Mouse (Mus musculus) splenic B cell, adult 2 months (primary cell): ENCODE data around the gene Eepd1.

Experiments used
- DNase-seq: peaks from one replicate; pipeline ENCODE4 v3.0.0-alpha.2; 2011; ENCODE audit warnings: low read depth, low spot score
- H3K27me3 ChIP-seq: 2 replicates; pipeline ENCODE4 v1.6.1; 2012; ENCODE audit warnings: mild to moderate bottlenecking, low read length, moderate library complexity, mixed read lengths; ENCODE audit not compliant: control insufficient read depth, poor library complexity, insufficient read depth, severe bottlenecking
- H3K36me3 ChIP-seq: 2 replicates; pipeline ENCODE4 v1.6.1; 2012; ENCODE audit warnings: mild to moderate bottlenecking, low read length, moderate library complexity, mixed read lengths; ENCODE audit not compliant: control insufficient read depth, poor library complexity, insufficient read depth, severe bottlenecking

The Eepd1 gene

DNA sequence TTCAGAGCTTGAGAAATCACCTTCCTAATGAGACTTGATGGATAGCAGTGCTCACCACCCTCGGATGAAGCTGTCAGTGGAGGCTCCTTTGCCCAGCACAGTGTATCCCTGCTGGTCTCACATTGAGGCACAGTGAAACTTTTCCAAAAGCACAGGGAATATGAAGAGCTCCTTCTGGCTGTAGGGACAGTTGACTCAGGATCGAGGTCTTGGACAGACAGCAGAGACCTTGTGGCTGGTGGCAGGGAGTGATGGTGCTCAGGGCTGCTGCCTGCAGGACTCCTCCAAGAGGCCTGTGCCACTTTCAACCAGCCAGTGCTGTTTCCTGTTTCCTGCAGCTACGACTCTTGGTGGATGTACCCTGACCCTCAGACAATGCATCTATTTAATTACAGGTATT, 18.0 kb downstream of the Eepd1 start:
- Histone ChIP-seq H3K36me3 (no peaks in the 10 kb centered on the region), H3K27me3 (no peaks in the 10 kb centered on the region; the same call in 1 of the 2 replicates)
- DNase-seq = no peak

DNA sequence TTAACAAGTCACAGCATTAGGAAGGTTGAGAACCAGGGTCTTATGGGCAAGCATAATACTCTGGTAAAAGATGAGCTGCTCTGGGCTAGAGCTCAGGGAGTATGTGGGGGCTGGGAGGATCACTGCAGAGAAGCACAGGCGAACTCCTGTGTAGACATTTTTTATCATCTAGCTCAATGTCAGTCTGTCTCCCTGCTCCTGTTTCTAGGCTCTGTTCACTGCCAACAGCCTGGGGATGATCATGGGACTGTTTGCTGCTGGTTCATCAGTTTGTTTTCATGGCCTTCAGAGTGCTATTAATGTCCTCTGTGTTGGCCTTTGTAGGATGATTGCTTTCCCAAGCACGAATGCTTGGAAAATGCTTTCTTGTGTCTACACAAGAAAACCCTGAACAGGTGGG, 18.7 kb downstream of the Eepd1 start:
- Histone ChIP-seq H3K27me3 (no peaks in the 10 kb centered on the region; the same call in 1 of the 2 replicates), H3K36me3 (no peaks in the 10 kb centered on the region)
- DNase-seq = no peak

DNA sequence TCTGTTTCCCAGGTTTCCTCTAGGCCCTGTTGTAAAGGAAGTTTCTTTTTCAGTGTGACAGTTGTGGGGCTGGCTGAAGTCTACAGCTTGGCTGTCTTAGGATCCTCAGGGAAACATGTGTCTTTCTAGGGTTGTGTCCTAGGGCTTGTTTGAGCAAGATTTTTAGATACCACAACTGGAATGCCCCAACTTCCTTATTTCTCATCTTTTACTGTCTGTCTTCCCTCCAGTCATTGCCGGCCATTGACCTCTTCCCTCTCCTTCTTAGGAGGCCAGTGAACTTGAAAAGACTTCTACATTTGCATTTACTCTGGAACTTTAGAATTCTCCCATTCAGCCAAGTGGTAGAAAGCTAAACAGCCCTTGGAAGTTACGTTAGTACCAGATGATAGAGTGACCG, 27.5 kb downstream of the Eepd1 start:
- no peaks in the 10 kb centered on the region for H3K36me3 ChIP-seq
- no peak for DNase-seq
- H3K27me3 ChIP-seq = no peaks in the 10 kb centered on the region

DNA sequence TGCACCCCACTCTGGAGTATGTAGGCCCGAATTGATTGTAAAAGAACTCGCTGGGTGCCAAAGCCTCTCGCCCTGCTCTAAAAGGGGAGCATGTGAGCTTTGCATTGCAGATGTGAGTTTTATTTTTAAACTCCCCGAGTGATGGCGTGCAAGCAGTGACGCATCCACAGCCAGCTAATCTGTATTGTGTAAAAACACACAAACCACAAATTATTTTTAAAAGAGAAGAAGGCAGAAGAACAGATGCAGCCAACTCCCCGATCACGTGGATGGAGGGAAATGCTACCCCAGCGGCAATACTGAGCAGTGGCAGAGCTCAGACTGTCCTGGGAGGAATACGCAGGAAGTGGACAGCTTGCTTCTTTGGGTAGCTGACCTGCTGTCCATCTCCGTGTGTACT, 29.2 kb downstream of the Eepd1 start:
- Histone ChIP-seq H3K27me3 (no peaks in the 10 kb centered on the region), H3K36me3 (no peaks in the 10 kb centered on the region)
- DNase-seq = no peak

DNA sequence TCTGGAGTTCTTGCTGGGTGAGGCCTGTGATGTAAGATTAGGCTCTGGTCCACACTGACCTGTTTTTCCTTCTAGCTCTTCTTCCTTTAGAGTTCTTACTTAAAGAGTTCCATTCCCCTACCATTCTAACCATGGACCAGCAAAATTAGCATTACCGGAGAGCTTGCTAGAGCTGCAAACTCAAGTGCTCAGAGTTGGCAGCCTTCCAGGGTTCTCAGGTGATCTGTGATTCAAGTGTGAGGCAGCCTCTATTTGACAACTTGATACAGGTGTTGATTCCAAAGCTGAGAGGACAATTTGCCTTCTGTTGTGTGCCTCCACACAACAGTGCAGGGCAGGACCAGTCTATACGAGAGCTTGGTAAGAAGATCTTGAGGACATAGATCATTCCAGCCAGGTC, 31.7 kb downstream of the Eepd1 start:
- Histone ChIP-seq H3K27me3 (no peaks in the 10 kb centered on the region), H3K36me3 (no peaks in the 10 kb centered on the region)
- no peak for DNase-seq

DNA sequence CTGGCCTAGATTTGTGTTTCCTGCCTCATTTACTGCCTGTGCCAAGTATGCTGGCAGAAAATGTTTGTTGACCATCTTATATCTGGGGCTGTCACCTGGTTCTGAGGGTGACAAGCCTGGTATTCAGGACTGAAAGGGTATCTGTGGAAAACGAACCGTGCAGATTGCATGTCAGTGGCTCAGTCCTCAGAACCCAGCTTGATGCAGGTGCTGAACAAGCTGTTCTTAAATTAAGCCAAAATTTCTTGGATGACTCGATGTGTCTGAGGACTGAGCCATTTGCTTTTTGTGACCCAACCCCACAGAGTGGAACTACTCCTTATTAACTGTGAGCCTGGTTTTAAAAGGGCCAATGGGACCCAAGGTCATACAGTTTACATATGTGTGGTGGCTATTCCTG, 32.2 kb downstream of the Eepd1 start:
- no peaks in the 10 kb centered on the region for H3K27me3 ChIP-seq
- no peaks in the 10 kb centered on the region for H3K36me3 ChIP-seq
- DNase-seq = no peak

DNA sequence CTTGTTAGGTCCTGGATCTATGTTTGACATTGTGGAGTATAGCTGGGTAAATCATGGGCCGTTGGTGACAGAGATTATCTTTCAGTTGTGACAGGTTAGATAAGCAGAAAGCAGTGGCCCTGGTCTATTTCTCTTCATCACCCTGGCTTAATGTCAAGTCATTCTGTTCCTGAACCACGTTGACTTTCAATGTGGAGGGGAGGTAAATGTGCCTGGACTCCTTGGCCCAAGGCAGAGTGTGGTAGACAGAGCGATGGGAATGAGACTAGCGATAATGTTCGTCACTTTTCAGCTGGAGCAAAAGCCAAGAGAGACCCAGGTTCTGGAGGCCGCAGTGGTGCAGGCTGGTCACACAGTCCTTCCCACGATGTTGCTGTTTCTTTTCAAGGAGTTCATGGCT, 35.3 kb downstream of the Eepd1 start:
- Histone ChIP-seq H3K36me3 (no peaks in the 10 kb centered on the region), H3K27me3 (no peaks in the 10 kb centered on the region)
- no peak for DNase-seq

DNA sequence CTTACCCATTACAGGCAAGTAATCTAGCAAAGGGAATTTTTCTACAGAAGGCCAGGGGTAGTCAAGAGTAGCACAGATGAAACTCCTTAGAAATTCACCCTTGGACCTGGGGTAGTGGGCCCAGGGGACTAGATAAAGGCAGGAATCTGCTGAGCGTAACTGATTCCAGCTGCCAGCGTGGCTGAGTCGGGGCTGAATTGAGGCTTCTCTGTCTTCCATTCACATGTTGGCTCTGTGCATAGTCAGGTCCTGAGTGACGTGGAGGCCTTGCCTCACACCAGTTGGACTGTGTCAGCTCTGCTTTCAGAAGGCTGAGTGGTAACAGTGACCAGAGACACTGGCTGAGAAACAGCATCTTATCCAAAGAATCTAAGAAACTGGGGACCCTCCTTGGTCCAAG, 36.6 kb downstream of the Eepd1 start:
- DNase-seq = no peak
- Histone ChIP-seq H3K27me3 (no peaks in the 10 kb centered on the region), H3K36me3 (no peaks in the 10 kb centered on the region)

DNA sequence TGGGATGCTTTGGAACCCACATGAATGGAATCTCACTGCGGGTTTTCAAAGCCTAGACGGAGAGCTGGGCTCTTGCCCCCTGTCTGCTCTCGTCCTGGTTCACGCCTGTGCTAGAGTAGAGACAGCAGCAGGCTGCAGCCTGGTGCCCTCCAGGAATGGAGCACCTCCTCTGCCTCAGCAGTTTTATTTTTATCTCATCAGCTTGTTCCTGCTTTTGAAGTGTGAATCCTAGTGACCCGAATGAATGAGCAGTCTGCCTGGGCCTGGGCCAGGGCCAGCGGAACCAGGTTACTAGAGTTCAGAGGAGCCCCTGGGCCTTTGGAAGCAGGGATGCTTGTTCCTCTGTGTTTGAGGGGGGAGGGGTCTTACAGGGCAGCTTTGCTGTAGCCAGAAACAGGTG, 37.8 kb downstream of the Eepd1 start:
- H3K27me3 ChIP-seq = no peaks in the 10 kb centered on the region
- DNase-seq = no peak
- H3K36me3 ChIP-seq = no peaks in the 10 kb centered on the region

DNA sequence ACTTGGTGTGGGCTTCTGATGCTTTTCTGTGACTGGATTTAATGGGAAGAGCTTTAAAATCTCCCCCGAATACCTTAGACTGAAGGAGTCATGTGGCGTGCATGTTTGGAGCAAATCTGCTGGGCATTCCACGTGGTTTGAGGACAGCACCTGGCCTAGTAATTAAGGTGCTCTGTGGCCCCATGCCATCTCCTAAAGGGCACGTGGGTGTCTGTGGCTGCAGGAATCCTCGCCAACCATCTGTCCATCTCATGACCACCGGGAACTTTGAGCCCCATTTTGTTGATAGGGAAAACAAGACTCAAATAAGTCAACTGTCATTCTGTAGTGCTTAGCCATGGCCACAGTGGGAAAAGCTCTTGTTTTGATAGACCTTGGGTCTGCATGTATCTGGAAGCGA, 39.5 kb downstream of the Eepd1 start:
- no peaks in the 10 kb centered on the region for H3K36me3 ChIP-seq
- no peak for DNase-seq
- no peaks in the 10 kb centered on the region for H3K27me3 ChIP-seq

DNA sequence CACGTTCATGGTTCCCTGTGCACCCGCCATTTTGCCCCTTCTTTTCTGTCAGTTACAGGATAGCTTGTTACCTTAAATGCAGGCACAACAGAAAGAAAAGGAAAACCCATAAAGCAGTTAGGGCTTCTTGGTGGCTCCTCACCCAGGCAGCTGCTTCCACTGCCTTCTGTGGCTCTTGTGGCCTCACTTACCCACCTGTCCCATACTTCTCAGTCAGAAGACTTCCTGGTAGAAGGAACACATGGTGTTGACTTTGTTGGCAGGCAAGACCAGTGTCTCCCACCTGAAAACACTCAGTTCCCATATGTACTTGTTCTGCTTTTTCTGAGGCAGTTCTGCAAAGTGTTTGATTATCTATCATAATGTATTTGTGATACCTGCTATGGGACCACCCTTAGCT, 40.5 kb downstream of the Eepd1 start:
- no peaks in the 10 kb centered on the region for H3K36me3 ChIP-seq
- no peak for DNase-seq
- no peaks in the 10 kb centered on the region for H3K27me3 ChIP-seq

DNA sequence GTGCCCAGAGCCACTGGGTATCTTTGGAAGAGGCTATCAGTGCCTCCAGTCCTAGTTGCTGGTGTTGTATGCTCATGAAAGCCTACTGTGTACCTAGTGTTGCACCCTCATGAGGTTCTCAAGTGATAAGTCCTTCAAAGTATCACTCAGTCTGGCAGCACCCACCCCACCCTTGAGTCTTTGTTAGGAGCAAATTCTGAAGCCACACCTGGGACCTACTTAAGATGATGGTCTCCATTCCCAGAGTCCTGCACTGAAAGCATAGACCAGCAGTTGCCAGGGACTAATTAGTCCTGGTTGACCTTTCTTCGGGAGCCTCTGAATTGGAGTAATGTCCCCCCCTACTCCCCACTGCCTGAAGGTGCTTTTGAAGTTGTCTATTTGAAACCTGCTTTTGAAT, 45.2 kb downstream of the Eepd1 start:
- H3K36me3 ChIP-seq = no peaks in the 10 kb centered on the region
- H3K27me3 ChIP-seq = no peaks in the 10 kb centered on the region; the same call in 1 of the 2 replicates
- DNase-seq = no peak

DNA sequence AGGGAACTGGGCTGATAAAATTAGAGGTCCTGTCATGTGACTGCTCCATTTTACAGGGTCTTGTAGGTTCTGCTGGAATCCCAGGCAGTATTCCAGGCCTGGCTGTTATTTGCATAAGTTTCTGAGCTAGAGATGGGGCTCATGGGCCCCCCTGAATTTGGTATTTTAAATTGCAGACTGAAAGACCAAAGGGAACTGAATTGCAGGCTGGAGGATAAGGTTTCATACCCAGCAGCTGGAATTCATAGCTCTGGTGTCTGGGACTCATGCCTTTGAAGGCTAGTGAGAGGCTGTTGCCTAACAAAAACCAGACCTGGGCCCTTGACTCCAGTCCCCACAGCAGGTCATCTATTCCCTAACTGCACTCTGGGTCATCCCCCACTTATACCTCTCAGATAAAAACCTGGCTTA, 45.6 kb downstream of the Eepd1 start:
- Histone ChIP-seq H3K36me3 (no peaks in the 10 kb centered on the region), H3K27me3 (no peaks in the 10 kb centered on the region; the same call in 1 of the 2 replicates)
- no peak for DNase-seq

DNA sequence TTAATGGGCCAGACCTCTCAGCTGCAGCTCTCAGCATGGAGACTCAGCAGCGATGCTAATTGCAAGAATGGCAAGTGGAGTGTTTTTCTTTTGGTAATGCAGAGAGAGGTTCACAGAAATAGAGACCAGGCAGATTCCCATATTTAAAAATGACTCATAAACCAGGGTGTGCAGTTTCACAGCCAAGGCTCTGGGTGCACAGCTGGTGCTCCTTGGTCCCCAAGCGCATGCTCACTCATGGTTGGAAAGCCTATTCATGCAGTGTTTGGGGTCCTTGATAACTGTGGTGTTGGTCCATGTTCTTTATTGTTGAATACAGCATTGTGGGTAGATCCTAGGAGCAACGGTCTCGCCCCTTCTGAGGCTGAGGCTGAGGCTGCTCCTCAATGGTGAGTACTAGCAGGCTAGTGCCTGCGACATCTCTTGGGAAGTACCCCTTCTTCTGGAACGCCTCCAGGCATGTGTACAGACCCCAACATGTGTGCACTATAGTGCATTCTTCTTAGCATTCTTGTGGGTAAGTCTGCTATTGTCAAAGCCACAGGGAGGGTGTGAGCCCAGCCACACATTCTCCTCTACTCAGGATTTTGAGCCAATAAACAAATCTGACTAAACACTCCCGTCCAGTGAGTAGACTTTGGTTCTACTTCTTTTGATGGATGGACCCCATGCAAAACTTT, 46.2 kb downstream of the Eepd1 start:
- no peak for DNase-seq
- Histone ChIP-seq H3K27me3 (no peaks in the 10 kb centered on the region; the same call in 1 of the 2 replicates), H3K36me3 (no peaks in the 10 kb centered on the region)

DNA sequence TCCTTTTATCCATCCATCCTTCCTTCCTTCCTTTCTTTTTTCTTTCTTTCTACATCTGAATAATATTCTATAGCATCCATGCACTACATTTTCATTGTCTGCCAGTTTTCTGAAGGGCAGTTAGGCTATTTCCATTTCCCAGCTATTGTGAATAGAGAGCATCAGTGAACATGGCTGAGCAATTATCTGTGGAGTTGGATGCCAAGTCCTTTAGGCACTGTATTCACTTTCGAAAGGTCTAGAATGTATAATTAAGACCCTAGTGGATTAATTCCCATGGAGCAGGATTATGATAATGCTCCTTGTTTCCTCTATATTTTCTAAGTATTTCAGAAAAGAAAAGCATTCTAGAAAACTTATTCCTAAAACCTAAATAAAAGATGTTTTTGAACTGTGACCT, 50.3 kb downstream of the Eepd1 start:
- Histone ChIP-seq H3K27me3 (no peaks in the 10 kb centered on the region; the same call in 1 of the 2 replicates), H3K36me3 (no peaks in the 10 kb centered on the region)
- no peak for DNase-seq

DNA sequence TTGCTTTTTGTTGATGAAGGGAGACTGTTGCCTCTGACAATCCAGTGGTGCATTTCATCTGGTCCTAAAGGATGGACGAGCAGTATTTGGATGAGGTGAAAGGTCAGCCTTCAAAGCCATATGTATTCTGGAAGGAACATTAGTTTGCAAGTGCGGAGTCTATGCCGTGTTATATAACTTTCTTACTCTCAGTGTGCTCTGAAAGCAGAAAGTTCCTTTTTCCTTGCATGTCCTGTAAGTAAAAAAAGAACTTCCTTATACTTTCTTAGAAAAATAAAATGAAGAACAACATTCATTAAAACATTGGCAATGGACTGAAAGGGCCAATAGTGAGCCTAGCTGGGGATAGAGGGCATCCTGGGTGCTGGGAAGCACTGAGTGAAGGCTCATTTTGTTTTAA, 50.8 kb downstream of the Eepd1 start:
- Histone ChIP-seq H3K36me3 (no peaks in the 10 kb centered on the region), H3K27me3 (no peaks in the 10 kb centered on the region; the same call in 1 of the 2 replicates)
- no peak for DNase-seq
